Mouse (Mus musculus) midbrain, embryonic 14.5 days (tissue): ENCODE results near the gene Neurog3. TPM values are rescaled to one million over a fixed set of nuclear protein-coding genes. Genes with fewer than 3 reads are reported as not detected.

Source experiments
- ATAC-seq: fragments of 200-750 bp; cut with Nextera tagmentation; 2 replicates; pipeline ENCODE4 v1.8.0; 2017; ENCODE audit warnings: moderate number of reproducible peaks, moderate library complexity; ENCODE audit not compliant: low FRiP score, low TSS enrichment
- DNase-seq: peaks from one replicate; pipeline ENCODE4 v3.0.0-alpha.2; 2015
- H3K27ac ChIP-seq: fragments of 300-500 bp; sonication (generic); replicated peaks from 2 replicates; pipeline ENCODE4 v1.5.1; 2014; ENCODE audit warnings: mild to moderate bottlenecking, low read depth, low read length, moderate library complexity
- H3K27me3 ChIP-seq: fragments of 300-500 bp; sonication (generic); 2 replicates; pipeline ENCODE4 v1.6.1; 2014; ENCODE audit warnings: low read length, control low read depth, mixed read lengths; ENCODE audit not compliant: control insufficient read depth, insufficient read depth
- H3K36me3 ChIP-seq: fragments of 300-500 bp; sonication (generic); 2 replicates; pipeline ENCODE4 v1.6.1; 2014; ENCODE audit warnings: low read length, control low read depth; ENCODE audit not compliant: control insufficient read depth, insufficient read depth
- H3K4me1 ChIP-seq: fragments of 300-500 bp; sonication (generic); 2 replicates; pipeline ENCODE4 v1.6.1; 2014; ENCODE audit warnings: mild to moderate bottlenecking, antibody characterized with exemption, low read length, control low read depth; ENCODE audit not compliant: control insufficient read depth, insufficient read depth
- H3K4me2 ChIP-seq: fragments of 300-500 bp; sonication (generic); 2 replicates; pipeline ENCODE4 v1.6.1; 2014; ENCODE audit warnings: mild to moderate bottlenecking, low read length, moderate library complexity
- H3K4me3 ChIP-seq: fragments of 300-500 bp; sonication (generic); replicated peaks from 2 replicates; pipeline ENCODE4 v1.5.1; 2014; ENCODE audit warnings: low read depth, low read length
- H3K9ac ChIP-seq: fragments of 300-500 bp; sonication (generic); replicated peaks from 2 replicates; pipeline ENCODE4 v1.6.1; 2014; ENCODE audit warnings: mild to moderate bottlenecking, low read length, moderate library complexity
- H3K9me3 ChIP-seq: fragments of 300-500 bp; sonication (generic); 2 replicates; pipeline ENCODE4 v1.6.1; 2016; ENCODE audit warnings: low read length, control low read depth, mixed read lengths; ENCODE audit not compliant: control insufficient read depth
- WGBS: fragments of 180-500 bp; shearing (Covaris S2); extraction: QIAGEN DNeasy Blood & Tissue Kit; methylation state at CpG from one replicate; pipeline ENCODE4 v1.1.7; 2014; 5-methylcytosine and 5-hydroxymethylcytosine counted together
- polyA plus RNA-seq: library from polyadenylated mRNA; unstranded; fragments of >200 nt; fragmentation: Nextera tagmentation; extraction: Ambion mirVana; gene quantifications from 2 replicates; pipeline ENCODE4 v1.2.1, GENCODE M21; 2014

Neurog3 gene
- polyA plus RNA-seq, 1 experiment from 2014 or later, result not detected

DNA sequence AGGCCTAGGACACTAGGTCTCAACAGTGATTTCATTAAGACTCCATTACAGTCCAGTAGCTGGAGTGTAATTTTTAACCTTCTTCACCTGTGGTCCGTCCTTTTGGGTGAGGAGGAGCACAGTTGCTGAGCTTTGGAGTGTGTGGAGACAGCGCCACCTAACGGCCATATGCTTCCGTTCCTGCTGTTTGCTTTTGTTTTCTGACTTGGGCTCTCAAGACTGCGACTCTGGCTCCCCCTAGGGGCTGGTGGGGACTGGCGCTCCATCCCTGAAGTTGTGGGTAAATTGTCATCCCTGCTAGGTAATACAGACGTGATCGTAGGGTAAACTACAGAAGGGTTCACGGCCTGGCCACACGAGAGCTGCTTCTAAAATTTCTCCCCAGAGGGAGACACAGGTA, 50.2 kb downstream of the Neurog3 start:
- Histone ChIP-seq H3K4me1 (no peaks in the 10 kb centered on the region), H3K4me3 (no peak overlapping the region), H3K4me2 (no peak overlapping the region), H3K27ac (no peak overlapping the region), H3K36me3 (no peaks in the 10 kb centered on the region), H3K9me3 (0 out of 2 replicates have a peak, but pooled peaks cover 4% of the 10 kb centered on the region), H3K27me3 (peaks cover 10% of the 10 kb centered on the region; the same call in 1 of the 2 replicates), H3K9ac (no peak overlapping the region)
- ATAC-seq (peak; percentile 59), DNase-seq (peak; percentile 98)
- WGBS, result 2% methylated on average over 10 of the region's 10 CpGs

Other genes with a start within 250 kb of the Neurog3 start
- 0.12 and 1.5 TPM in 2 replicates for gene Col13a1, start 154.0 kb upstream of the Neurog3 start, polyA plus RNA-seq
- gene Fam241b, start 10.8 kb downstream of the Neurog3 start, polyA plus RNA-seq, result 48.3 and 107 TPM in 2 replicates
- 12.7 and 13.4 TPM in 2 replicates for gene Tspan15, start 98.2 kb downstream of the Neurog3 start, polyA plus RNA-seq
- gene Tacr2, start 119.3 kb downstream of the Neurog3 start, polyA plus RNA-seq, result not detected in 2 replicates
- gene Hk1, start 246.8 kb downstream of the Neurog3 start, polyA plus RNA-seq, result 66.2 and 73.7 TPM in 2 replicates